Mouse (Mus musculus) megakaryocyte-erythroid progenitor cell, adult 5-6 weeks (primary cell): ENCODE results near the gene Phc1. TPM values are rescaled to one million over a fixed set of nuclear protein-coding genes. Genes with fewer than 3 reads are reported as not detected.

Source experiments
- ATAC-seq: replicated peaks from 2 replicates; pipeline ENCODE4 v1.8.0; 2016; ENCODE audit warnings: mild to moderate bottlenecking, inconsistent platforms; ENCODE audit not compliant: severe bottlenecking, poor library complexity, low FRiP score, low TSS enrichment
- total RNA-seq, 2 experiments: library from RNA; stranded (forward) in 1 of 2; stranded (reverse) in 1 of 2; fragments of 200-1000, 215-1000 nt in 1 of 2; fragments of >200 nt in 1 of 2; fragmentation: Nextera tagmentation in 1 of 2; gene quantifications; 2 replicates each; pipeline ENCODE4 v1.2.3; 2014 to 2017

Phc1 gene
- total RNA-seq, 2 experiments from 2014 or later = 11.7 to 22.4 TPM

- ATAC-seq = peak; percentile 71
Observed at GRCm38 (mm10) chr6:122270152-122270551, 70.2 kb downstream of the Phc1 start.

- ATAC-seq = no peak
Observed at GRCm38 (mm10) chr6:122269170-122269569, 71.2 kb downstream of the Phc1 start.

GRCm38 (mm10) chr6:122268561-122268960 is 71.8 kb downstream of the Phc1 start:
- peak; percentile 42 for ATAC-seq

Other genes starting within 250 kb of the Phc1 start
- gene Klrg1, start 57.7 kb downstream of the Phc1 start, total RNA-seq (2014; fragmentation: Nextera tagmentation) = not detected in 2 replicates
- not detected in 2 replicates for gene Klrg1, start 57.7 kb downstream of the Phc1 start, total RNA-seq (2017)
- 160 and 166 TPM in 2 replicates for gene M6pr, start 31.8 kb downstream of the Phc1 start, total RNA-seq (2014; fragmentation: Nextera tagmentation)
- gene M6pr, start 31.8 kb downstream of the Phc1 start, total RNA-seq (2017) = 303 and 354 TPM in 2 replicates
- gene Rimklb, start 158.2 kb upstream of the Phc1 start, total RNA-seq (2014; fragmentation: Nextera tagmentation) = not detected in 2 replicates
- not detected in 2 replicates for gene Rimklb, start 158.2 kb upstream of the Phc1 start, total RNA-seq (2017)
- gene Mfap5, start 165.3 kb upstream of the Phc1 start, total RNA-seq (2014; fragmentation: Nextera tagmentation) = not detected in 2 replicates
- gene Mfap5, start 165.3 kb upstream of the Phc1 start, total RNA-seq (2017) = not detected in 2 replicates
- not detected in 2 replicates for gene Aicda, start 213.2 kb upstream of the Phc1 start, total RNA-seq (2014; fragmentation: Nextera tagmentation)
- gene Aicda, start 213.2 kb upstream of the Phc1 start, total RNA-seq (2017) = not detected in 2 replicates